Mouse (Mus musculus): ENCODE measurements around the gene 4931409K22Rik. TPM values are rescaled to one million over a fixed set of nuclear protein-coding genes. Genes with fewer than 3 reads are reported as not detected.

4931409K22Rik gene
- not detected for total RNA-seq (2022)

DNA sequence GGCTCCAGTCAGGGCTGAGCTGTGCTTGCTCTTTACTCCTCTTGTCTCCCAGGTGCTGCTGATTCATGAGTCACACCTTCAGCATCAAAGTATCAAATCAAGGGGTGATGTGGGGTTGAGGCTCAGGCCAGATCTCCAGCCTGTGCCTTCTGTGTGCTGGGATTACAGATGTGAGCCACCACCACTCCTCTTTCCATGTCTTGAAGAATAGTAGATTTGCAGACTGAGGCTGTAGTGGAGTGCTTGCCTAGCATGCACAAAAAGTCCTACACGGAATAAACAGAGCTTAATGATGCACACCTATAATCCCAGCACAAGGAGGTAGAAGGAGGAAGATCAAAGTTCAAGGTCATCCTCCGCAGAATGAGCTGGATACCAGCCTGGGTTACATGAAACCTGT, at the start of gene 4931409K22Rik:
TSS of gene 4931409K22Rik (minus strand) at position 101 of the 400 bp plus-strand sequence.
- no peak for DNase-seq (ENCODE audit: low spot score in 2 of 2)

DNA sequence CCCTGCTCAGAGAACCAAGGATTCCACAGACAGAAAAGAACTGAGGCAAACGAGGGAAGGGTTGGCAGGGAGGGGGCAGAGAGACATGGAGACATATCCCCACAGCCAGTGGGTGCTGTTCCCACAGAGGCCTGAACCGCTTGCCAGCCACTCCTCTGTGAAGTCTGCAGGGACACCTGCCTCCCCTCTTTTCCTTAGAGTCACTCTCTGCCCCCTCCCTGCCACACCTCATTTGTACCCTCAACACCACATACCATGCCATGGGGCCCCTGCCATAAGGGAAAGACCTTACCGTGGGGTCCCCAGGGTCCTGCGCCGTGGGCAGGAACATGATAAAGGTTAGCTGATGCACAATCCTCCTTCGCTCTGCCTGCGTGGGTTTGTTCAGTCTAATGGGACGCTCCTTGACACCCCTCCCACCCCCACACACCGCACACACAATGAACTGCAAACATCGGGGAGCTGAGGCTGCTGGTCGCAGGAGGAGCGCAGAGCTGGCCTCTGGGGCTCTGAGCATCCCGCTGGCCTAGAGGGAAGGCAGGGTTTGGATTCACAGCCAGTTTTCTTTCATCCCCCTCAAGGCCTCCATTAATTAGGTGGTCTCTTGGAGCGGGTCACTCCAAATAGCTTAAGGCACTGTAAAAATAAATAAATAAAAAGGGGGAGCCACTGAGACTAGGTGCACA, 49.5 kb upstream of the 4931409K22Rik start:
- DNase-seq (ENCODE audit: low spot score in 2 of 2) = no peak

DNA sequence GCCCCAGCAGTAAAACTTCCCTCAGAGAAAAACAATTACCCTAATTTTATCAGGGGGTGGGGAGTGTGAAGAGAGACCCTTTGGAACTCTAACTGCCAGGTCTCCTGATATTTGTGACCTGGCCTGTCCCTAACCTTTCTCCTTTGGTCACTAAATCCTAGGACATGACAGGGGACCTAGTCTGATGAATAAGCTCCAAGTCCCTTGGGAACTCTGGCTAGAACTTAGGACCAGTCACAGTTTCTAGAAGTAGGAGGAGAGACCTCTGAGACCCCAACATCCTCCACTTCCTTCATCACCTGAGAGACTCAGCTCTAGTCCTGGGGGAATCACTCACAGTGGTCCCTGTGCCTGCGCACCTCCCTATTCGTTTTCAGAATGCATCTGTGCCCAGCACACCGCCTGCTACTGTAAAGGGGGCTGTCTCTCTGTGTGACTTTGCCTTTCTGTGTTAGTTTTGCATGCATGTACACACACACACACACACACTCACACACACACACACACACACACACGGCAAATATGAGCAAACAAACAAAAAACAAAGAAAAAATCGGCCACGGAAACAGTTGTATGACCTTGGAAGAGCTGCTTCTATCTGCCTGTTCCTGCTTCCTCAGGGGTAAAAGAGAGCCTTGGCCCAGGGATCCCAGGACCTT, 48.8 kb upstream of the 4931409K22Rik start:
- DNase-seq (ENCODE audit: low spot score in 2 of 2) = no peak

DNA sequence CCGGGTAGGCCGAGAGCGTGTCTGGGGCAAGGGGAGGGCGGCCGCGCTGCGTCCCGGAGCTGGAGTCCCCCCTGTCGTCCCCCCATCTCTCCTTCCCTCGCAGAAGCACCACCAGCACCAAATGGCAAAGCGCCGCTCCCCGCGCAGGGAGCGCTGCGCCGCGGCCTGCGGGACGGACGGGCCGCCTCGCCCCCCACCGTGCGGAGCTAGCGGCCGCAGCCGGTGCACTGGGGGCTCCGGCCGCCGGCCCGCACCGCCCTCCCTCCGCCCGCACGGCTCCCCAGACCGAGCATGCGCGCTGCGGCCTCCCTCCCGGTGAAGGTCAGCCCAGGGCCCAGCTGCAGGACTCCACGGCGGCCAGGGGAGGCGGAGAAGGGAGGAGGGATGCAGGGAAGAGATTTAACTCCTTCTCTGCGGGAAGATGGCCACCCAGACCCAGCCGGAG, 48.1 kb upstream of the 4931409K22Rik start:
- DNase-seq (ENCODE audit: low spot score in 2 of 2) = peak; percentile 86 to 88

DNA sequence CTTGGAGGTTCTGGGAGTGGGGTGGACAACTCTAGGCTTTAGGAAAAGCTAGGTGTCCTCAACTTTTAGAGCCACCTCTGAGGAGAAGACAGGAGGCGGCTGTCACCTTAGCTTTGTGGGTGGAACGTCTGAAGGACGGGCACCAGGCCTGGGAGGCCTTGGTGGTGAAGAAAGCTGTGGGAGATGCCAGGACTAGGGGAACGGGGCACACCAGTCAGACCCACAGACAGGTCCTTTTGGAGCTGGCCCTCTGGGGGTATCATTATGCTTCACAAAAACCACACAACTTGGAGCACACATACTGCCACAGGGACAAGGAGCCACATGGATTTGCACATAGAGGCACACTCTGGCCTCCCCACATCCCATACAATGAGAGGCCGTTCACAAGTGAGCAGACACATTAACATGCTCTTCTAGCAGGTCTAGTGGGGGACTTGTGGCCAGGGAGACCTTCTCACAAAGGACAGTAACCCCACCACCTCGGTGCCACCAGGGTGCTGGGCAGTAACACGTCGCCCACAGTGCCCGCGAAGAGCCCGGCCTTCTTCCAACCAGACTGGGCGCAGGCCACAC, 47.6 kb upstream of the 4931409K22Rik start:
- DNase-seq (ENCODE audit: low spot score in 2 of 2) = no peak

DNA sequence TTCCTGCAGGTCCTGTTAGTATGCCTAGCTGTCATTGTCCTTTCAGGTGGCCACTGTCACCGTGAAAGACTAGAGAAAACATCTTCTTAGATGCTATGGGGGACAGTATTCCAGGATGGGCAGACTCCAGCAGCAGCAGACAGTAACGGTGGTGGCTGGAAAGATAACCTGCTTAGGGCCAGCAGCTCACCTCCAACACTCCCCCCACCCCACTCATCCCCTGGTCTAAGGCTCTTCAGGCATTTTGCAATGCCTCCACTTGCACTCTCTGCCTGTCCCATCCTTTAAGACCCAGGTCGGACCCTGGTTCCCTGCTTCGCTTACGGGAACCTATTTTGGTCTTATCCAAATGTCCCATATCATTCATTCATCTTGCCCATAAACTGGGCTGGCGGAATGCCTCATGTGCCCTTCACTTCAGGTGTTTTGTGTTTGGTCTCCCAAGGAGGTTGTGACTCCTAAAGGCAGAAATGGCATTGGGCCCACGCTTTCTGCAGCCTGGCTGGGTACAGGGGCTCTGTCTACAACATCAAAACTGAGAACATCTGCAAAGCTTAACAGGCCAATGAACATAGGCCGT, 46.9 kb upstream of the 4931409K22Rik start:
- no peak for DNase-seq (ENCODE audit: low spot score in 2 of 2)

DNA sequence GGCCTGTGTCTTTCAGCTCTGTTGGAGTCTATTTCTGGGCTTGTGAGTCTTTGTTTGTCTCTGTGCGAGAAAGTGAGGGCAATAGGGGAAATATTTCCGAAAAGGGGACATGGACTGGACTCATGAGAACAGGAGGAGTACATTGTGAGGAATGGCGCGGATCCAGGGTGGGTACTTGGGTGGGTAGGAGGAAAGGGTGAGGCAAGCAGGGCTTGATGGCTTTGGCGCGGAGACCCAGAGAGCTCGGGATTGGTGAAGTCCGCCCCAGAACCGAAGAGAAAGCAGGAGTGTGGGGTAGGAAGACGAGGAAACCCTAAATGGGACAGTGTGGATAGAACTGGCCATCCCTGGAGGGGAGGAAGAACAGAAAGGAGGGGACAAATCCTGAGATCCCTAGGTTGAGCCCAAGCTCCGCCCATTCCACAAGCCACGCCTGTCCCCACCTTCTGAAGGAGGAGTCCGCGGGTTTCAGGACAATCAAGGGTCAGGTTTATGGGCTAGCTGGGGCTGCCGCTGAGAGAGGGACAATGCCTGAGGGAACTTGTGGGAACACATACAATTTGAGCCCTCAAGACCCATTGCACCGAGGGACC, 46.2 kb upstream of the 4931409K22Rik start:
- peak; percentile 87 to 88 for DNase-seq (ENCODE audit: low spot score in 2 of 2)

DNA sequence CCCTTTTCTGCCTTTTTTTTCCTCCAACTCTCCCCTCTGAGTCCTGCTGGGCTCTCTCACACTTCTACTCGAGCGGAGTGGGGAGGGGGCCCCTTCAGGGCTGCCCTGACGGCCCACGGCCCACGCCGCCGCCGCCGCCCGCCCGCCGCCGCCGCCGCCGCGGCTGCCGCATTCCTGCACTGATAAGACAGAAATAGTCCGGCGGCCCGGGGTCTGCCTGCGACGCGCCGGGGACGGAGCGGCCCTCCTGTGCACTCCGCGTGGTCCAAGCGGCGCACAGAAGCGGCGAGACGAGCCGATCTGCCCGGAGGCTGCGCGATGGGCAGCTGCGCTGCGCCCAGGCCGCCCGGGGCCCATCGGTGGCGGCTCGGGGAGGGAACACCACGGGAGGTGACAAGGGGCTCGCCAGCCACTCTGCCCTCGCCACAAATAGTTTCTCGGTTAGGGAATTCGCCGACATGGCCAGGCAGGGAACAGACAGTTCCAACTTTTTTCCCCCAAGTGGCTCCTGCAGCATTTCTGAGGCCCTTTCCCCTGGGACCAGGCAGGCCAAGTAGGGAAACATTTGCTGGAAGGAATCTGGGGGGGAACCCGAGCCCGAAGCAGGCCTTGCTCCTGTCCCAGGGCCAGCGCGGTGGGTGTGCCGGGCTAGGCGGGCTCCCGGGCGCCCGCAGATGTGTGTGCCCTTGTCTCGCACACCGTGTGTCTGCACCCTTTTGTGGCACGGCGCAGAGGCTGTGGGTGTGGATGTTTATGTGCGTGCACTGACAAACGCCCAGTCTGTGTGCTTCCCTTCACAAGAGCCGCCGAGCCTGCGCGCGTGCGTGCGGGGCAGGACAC, 45.5 kb upstream of the 4931409K22Rik start:
- peak; percentile 76 to 80 for DNase-seq (ENCODE audit: low spot score in 2 of 2)

DNA sequence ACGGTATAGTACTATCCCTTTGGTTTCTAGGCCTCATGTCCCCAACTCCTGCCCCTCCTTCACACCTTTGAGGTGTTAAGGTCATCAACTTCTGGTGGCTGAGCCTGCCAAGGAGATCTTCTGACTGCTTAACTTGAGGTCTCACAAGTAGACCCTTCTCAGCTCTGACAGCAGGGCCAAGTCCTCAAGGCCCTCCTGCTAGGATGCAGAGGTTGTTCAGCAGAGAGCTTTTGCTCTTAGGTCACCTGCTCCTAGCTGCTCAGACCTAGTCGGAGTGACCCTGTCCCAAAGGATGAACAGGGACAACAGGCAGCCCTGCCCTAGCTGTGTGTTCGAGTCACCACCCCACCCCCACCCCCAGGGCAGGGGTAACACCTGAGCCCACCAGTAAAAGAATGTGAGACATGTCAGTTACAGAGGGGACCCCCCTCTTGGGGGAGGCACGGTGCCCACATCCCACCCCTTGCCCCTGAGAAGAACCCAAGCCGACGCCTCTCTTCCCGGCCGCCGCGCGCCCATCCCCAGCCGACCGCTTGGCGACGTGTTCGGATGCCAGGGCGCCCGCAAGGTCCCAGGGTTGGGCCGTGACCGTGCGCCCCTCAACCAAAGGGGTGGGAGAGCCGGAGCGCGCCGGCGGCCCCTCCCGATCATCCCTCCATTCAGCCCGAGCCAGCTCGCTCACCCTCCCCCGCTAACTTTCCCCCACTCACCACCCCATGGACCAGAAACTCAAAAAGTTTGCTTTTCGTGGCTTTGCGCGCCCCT, 44.6 kb upstream of the 4931409K22Rik start:
- no peak for DNase-seq (ENCODE audit: low spot score in 2 of 2)

DNA sequence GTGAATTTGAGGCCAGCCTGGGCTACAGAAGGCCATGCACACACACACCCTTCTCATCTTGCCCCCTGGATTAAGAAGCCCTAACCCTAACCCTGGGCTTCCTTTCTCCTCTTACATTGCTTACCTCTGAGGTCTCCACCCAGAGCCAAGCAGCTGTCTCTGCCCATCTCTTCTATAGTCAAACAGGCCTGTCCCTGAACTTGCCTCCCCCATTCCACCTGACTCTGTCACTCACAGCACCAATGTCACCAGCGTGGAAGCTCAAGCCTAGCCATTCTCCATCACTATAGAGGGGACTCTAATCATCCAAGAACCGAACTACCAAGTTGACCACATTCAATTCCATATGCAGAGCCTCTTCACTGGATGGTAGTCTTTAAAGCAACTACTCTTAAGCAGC, 43.6 kb upstream of the 4931409K22Rik start:
- DNase-seq (ENCODE audit: low spot score in 2 of 2) = peak; percentile 76 to 82

DNA sequence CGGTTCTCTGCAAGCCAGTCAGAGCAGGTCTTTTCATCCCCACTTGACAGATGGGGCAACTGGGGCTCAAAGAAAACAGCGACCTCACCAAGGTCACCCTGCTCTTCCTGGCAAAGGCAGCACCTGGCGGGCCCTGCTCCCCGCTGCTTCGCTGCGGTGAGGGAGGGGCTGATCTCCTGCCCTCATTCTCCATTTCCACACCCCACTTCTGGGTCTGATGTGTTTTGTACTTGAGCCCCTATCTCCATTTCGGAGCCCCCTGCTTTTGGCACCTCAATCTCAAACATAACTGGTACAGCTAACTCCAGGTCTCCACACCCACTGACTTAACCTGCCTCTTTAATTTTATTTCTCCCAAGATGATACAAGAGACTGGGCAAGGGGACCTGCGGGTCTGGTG, 42.5 kb upstream of the 4931409K22Rik start:
- DNase-seq (ENCODE audit: low spot score in 2 of 2) = no peak

DNA sequence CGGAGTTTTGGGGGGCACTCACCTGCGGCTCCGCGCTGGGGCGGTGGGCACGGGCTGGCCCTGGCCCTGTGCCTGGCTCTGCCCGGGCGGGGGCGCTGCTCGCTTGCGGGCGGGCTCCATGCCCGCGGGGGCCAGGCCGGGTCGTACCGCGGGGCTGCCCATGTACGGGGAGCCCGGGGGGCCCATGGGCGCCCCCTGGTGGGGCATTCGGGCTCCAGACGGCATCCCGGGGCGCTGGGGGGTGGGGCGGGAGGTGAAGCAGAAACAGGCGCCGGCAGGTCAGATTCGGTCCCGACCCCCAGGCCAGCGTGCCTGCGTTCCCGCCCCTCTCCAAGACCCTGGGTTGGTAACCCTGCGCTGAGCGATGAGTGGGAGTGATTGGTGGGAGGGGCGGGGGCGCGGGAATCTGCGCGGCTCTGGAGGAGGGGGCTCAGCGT, 42.0 kb upstream of the 4931409K22Rik start:
- peak; percentile 63 to 65 for DNase-seq (ENCODE audit: low spot score in 2 of 2)

DNA sequence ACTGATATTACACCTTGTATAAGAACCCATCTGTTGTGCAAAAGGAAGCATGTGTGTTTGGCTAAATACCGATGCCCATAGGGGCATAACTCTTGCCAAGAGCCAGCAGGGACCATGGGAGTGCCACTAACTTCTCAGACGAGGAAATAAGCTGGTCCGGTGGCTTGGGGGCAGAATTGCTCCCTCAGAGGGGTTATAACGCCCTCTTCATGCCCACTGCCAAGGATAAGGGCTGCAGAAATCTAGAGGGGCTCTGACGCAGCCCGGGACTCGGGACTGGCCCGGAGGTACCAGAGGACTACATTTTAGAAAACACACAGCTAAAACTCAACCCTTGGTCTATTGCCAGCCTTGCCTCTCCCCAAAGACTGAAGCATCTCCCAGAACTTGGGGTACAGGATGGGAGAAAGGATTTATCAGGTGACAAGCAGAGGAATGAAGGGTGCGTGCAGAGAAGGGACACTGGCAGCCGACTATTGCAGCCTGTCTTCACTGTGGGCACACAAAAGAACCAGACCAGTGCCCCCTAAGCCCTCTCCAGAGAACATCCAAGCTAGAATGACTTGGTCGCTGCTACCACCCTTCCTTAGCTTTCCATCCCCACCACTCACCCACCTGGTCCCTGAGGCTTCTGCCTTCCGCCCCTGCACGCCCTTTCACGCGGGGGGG, 41.4 kb upstream of the 4931409K22Rik start:
- DNase-seq (ENCODE audit: low spot score in 2 of 2) = no peak

DNA sequence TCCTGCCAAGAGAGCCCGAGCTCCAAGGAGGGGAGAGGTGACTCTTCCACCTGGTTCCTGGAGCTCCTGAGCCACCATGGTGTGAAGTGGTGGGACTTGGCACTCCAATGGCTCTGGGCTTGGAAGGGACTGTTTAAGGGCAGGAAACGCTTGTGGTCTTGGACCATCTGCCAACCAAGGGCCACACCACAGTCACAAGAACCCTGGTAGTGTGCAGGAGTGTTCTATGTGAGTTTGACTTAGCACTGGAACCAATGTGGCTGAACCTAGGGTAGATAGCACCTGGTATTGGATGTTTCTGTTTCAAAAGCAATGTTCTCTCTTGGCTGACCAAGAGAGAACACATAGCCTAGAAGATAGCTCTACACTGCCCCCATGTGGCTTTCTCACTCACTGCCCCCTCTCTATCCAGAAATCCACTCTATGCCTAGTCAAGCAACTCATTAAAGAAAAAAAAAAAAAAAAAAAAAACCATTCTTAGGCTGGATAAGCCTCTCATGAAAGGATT, 40.7 kb upstream of the 4931409K22Rik start:
- DNase-seq (ENCODE audit: low spot score in 2 of 2) = peak; percentile 71 to 73

DNA sequence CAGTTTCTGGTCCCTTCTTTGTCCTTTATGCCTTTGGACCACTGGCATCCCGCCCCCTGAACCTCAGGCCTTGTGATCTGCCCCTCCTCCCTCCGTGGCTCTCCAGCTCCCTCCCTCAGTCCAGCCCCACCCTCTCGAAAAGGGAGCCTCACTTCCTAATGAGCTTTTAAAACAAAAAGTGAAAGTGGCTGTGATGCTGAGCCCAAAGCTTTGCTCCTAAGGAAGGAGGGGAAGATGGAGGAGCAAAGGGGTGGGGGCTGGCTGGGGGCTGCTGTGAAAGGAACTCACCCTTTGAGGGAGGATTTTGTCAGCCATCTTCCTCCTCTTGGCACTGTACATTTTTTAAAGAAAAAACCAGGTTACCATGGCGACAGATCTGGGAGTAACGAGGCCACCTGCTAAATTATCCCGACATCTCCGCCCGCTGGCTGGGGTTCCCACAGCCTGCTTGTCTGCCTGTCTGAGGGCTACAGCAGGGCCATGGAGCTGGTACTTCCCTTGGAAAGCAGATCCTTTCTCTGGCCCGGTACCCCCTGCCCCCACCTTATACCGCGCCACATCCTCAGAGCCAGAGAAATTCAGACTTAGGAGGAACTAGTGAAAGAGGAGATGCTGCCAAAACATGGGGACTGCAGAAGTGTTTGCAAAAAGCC, 40.0 kb upstream of the 4931409K22Rik start:
- DNase-seq (ENCODE audit: low spot score in 2 of 2) = no peak

DNA sequence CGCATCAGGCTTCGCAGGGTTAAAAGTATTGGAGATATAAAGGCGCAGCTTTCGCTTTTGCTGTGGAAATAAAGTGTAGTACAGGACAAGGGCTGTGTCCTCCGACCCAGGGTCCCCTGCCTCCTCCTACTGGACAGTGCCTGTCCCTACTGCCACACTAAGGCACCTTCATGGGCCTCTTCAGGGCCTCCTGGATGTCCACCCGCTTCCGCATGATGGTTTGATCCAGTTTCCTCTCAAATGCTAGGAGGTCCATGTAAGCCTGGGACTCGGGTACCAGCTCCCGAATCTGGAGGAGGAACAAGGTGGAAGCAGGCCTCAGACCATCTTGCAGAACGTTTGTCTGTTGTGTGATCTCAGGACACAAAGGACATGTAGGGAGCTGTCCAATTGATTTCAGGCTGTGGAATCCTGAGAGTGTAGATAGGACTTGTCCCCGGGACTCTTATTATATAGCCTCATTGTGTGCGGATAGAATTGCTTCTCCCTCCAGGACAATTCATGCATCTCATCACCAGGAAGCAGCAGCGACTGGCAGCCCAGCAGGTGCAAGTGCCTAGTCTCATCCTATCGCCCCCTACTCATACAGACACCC, 39.3 kb upstream of the 4931409K22Rik start:
- DNase-seq (ENCODE audit: low spot score in 2 of 2) = no peak

DNA sequence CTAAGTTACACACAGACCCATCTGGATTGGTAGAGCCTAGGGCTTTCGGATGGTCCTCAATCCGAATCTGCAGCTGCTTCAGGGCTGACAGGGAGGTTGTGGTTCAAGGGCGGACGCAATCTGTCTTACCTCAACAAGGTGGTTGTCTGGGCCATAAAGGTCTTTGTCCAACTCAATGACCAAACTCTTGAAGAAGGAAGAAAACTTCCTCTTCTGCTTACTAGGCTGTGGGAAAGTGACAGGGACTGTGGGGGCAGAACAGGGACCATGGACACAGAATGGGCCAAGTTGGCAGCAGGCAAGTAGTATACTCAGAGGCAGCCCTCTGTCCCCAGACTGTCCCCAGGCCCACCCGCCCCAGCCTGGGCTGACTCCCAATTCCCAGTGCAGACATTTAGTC, 38.7 kb upstream of the 4931409K22Rik start:
- no peak for DNase-seq (ENCODE audit: low spot score in 2 of 2)

DNA sequence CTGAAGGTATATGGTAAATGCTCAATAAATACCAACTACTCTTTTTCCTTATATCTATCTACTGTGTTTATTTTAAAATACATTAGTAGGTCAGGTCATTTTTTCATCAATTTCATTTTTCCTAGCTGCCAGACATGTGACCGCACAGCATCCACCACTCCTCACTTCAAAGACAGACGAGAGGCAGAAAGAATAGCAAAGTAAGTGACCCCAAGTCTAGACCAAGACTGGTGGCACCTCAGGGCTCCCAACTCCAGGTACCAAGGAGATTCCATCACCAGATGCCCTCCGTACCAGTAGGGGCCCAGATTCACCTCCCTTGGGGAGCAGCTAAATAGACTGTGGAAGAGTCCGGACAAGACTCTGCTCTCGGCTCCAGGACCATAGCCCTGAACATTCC, 37.7 kb upstream of the 4931409K22Rik start:
- no peak for DNase-seq (ENCODE audit: low spot score in 2 of 2)
